Mouse (Mus musculus) thymus, adult 2 months (tissue): ENCODE data around the gene Zfp93.

Experiments
- CTCF ChIP-seq: fragments of 200-500 bp; IDR thresholded peaks from 2 replicates; pipeline ENCODE4 v1.5.1; 2012; ENCODE audit warnings: mild to moderate bottlenecking, control low read depth, low read length, moderate library complexity, borderline replicate concordance; ENCODE audit not compliant: control insufficient read depth, poor library complexity, insufficient read depth; ENCODE audit errors: extremely low read depth
- POLR2A ChIP-seq: fragments of 200-500 bp; IDR thresholded peaks from 2 replicates; pipeline ENCODE4 v1.6.1; 2012; ENCODE audit warnings: mild to moderate bottlenecking, low read length, control low read depth, moderate library complexity; ENCODE audit not compliant: control insufficient read depth, poor library complexity, insufficient read depth; ENCODE audit errors: extremely low read depth

DNA sequence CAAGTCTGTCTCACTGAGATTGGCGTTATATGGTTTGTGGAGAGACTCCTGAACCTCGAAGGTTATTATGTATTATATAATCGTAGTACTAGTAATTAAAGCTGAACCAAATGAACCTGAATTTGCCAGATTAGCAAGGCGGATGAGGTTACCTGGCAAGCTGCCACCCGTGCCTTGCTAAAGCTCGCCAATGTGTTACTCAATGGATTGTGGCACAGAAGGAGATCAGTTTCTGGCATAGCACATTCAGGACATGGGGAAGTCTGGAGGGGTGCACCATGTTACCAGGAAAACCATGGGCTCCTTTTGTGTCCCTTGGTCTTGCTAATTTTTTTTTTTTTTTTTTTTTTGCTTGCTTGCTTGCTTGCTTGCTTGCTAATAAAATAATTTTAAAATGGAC, 55.0 kb downstream of the Zfp93 start:
- no peak for TF ChIP-seq CTCF
- no peak for TF ChIP-seq POLR2A
